Mouse (Mus musculus): ENCODE measurements around the gene Cypt15. TPM values are rescaled to one million over a fixed set of nuclear protein-coding genes. Genes with fewer than 3 reads are reported as not detected.
"Not testable (repeated sequence)": the region's sequence is repeated elsewhere in the genome, so short reads cannot be mapped to it uniquely, and the experiment has no call there.

Cypt15 gene
- not detected in 2 replicates for polyA plus RNA-seq (2015; fragmentation: Nextera tagmentation; extraction: Ambion mirVana)

DNA sequence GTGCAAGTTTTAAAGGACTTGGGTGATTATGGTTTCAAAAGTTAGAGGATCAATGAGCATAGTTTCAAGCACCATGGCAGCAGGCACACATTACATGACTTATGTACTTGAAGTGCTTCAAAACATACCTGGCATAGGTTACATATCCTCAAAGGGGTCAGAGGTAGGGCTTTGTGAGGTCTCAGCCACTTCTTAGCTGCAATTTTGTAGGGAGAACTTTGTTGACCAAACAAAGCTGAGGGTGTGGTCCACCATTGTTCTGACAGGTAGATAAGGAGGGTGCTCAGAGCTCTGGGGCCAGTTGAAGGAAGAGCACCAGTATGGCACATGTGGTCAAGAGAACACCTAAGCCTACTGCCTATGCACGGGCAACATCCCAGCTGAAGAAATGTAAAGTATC lies at the start of gene Cypt15:
Gene Cypt15, plus strand, starts transcription at position 301 of the 400 bp plus-strand sequence.
- not testable (repeated sequence) for ATAC-seq (ENCODE audit: low FRiP score); H3K27me3 ChIP-seq (replicated peaks); H3K4me1 ChIP-seq; H3K4me3 ChIP-seq (replicated peaks); H3K27ac ChIP-seq (replicated peaks); H3K9me3 ChIP-seq (replicated peaks); H3K4me2 ChIP-seq; H3K9ac ChIP-seq (replicated peaks); H3K36me3 ChIP-seq
- WGBS = 94% methylated on average over 1 of the region's 1 CpGs

DNA sequence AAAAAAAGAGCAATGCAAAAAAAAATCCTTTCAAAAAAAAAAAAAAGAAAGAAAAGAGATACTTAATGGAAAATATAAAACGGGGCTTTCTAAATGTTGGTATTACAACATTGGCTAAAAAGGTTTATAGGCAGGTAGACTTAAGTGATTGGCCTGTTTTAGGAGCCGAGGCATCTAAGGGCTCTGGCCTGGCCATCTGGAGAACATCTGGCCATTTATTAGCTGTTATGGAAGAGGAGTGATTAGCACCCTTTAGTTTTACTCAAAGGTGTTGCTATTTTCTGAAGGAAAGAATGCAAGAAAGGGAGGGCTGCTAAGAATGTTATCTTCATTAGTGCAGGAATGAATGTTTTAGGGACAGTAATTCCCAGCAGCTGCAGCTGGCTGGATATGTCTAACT lies 24.9 kb downstream of the Cypt15 start:
- H3K9me3 ChIP-seq (replicated peaks) = no peaks in the 10 kb centered on the region
- H3K36me3 ChIP-seq = no peaks in the 10 kb centered on the region
- no peaks in the 10 kb centered on the region for H3K4me1 ChIP-seq
- no peak overlapping the region for H3K4me2 ChIP-seq
- no peak overlapping the region for H3K9ac ChIP-seq (replicated peaks)
- no peak overlapping the region for H3K4me3 ChIP-seq (replicated peaks)
- no peaks in the 10 kb centered on the region for H3K27me3 ChIP-seq (replicated peaks)
- WGBS = 80% methylated on average over 2 of the region's 2 CpGs
- ATAC-seq (ENCODE audit: low FRiP score) = no peak
- no peak overlapping the region for H3K27ac ChIP-seq (replicated peaks)

DNA sequence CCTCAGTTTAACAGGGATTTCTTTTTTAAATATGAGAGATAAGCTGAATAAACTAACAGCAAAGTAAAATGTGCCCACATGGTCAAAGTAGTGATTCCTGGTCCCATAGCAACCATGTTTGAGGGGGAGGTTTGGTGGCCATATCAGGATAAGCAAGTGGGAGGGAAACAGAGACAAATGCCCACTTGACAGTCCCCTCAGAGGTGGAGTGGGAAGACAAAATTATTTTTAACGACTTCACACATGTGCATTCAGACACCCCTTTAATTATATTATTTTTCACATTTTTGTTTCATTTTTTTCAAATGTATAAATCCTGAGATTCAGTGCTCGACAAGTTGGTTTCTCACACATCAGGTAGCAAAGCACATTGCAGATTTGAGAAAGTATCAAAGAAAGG lies 32.8 kb downstream of the Cypt15 start:
- 77% methylated on average over 2 of the region's 2 CpGs for WGBS
- Histone ChIP-seq H3K4me3 (replicated peaks) (no peak overlapping the region), H3K36me3 (no peaks in the 10 kb centered on the region), H3K4me2 (no peak overlapping the region), H3K4me1 (no peaks in the 10 kb centered on the region), H3K9me3 (replicated peaks) (no peaks in the 10 kb centered on the region), H3K9ac (replicated peaks) (no peak overlapping the region), H3K27me3 (replicated peaks) (no peaks in the 10 kb centered on the region), H3K27ac (replicated peaks) (no peak overlapping the region)
- no peak for ATAC-seq (ENCODE audit: low FRiP score)

DNA sequence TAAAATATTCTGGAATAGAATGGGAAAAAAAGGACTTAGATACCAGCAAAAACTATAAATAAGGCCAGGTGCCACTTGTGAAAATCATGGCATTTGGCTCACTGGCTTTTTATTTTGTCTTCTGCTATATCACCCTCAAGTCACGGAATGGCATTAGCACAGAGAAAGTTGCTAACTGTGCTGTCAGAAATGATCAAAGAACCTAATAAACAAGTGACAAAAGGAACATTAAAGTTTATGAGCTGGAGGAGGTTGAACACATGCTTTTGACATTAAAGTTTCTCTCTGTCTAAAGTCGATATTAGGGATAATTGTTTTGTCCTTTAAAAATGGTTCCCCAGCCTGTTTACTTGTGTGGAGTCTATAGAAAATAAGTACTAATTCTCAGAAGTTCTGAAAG lies 37.7 kb downstream of the Cypt15 start:
- Histone ChIP-seq H3K4me1 (no peaks in the 10 kb centered on the region), H3K4me2 (no peak overlapping the region), H3K27me3 (replicated peaks) (no peaks in the 10 kb centered on the region), H3K36me3 (no peaks in the 10 kb centered on the region), H3K4me3 (replicated peaks) (no peak overlapping the region), H3K27ac (replicated peaks) (no peak overlapping the region), H3K9me3 (replicated peaks) (no peaks in the 10 kb centered on the region), H3K9ac (replicated peaks) (no peak overlapping the region)
- 39% methylated on average over 2 of the region's 2 CpGs for WGBS
- ATAC-seq (ENCODE audit: low FRiP score) = no peak

Measured in neural tube, embryonic 15.5 days (tissue).